Mouse (Mus musculus) liver, embryonic 15.5 days (tissue): ENCODE measurements around the gene Taf5. TPM values are rescaled to one million over a fixed set of nuclear protein-coding genes. Genes with fewer than 3 reads are reported as not detected.

Experiments used
- ATAC-seq: fragments of 200-750 bp; cut with Nextera tagmentation; 2 replicates; pipeline ENCODE4 v1.8.0; 2017; ENCODE audit warnings: moderate number of reproducible peaks, mild to moderate bottlenecking, moderate library complexity; ENCODE audit not compliant: insufficient read depth
- H3K27ac ChIP-seq: fragments of 300-500 bp; sonication (generic); replicated peaks from 2 replicates; pipeline ENCODE4 v1.5.1; 2015; ENCODE audit warnings: mild to moderate bottlenecking, inconsistent platforms
- H3K27me3 ChIP-seq: fragments of 300-500 bp; sonication (generic); 2 replicates; pipeline ENCODE4 v1.6.1; 2015; ENCODE audit warnings: mild to moderate bottlenecking, inconsistent platforms
- H3K36me3 ChIP-seq: fragments of 300-500 bp; sonication (generic); replicated peaks from 2 replicates; pipeline ENCODE4 v1.6.1; 2015; ENCODE audit warnings: moderate library complexity, mild to moderate bottlenecking, inconsistent platforms
- H3K4me1 ChIP-seq: fragments of 300-500 bp; sonication (generic); replicated peaks from 2 replicates; pipeline ENCODE4 v1.6.1; 2015; ENCODE audit warnings: inconsistent platforms
- H3K4me2 ChIP-seq: fragments of 300-500 bp; sonication (generic); 2 replicates; pipeline ENCODE4 v1.6.1; 2015; ENCODE audit warnings: moderate library complexity, mild to moderate bottlenecking, inconsistent platforms
- H3K4me3 ChIP-seq: fragments of 300-500 bp; sonication (generic); replicated peaks from 2 replicates; pipeline ENCODE4 v1.5.1; 2015; ENCODE audit warnings: mild to moderate bottlenecking, inconsistent platforms
- H3K9ac ChIP-seq: fragments of 300-500 bp; sonication (generic); 2 replicates; pipeline ENCODE4 v1.6.1; 2015; ENCODE audit warnings: moderate library complexity, mild to moderate bottlenecking, inconsistent platforms
- H3K9me3 ChIP-seq: fragments of 300-500 bp; sonication (generic); replicated peaks from 2 replicates; pipeline ENCODE4 v1.6.1; 2016; ENCODE audit warnings: inconsistent platforms
- WGBS: fragments of 180-500 bp; shearing (Covaris S2); methylation state at CpG from one replicate; pipeline ENCODE4 v1.1.7; 2015; ENCODE audit warnings: mixed read lengths; ENCODE audit not compliant: insufficient replicate concordance; 5-methylcytosine and 5-hydroxymethylcytosine counted together
- polyA plus RNA-seq: library from polyadenylated mRNA; unstranded; fragments of >200 nt; fragmentation: Nextera tagmentation; extraction: Ambion mirVana; gene quantifications from 2 replicates; pipeline ENCODE4 v1.2.1, GENCODE M21; 2015

Gene Taf5
- polyA plus RNA-seq = 3.8 and 4.0 TPM in 2 replicates

- 8% methylated on average over 49 of the region's 49 CpGs for WGBS
- Histone ChIP-seq H3K4me1 (peaks cover 24% of the 10 kb centered on the region), H3K27ac (peak within 1 kb of the TSS; percentile 97), H3K36me3 (peaks cover 18% of the 10 kb centered on the region), H3K4me2 (peak within 1 kb of the TSS; percentile 83), H3K9ac (peak within 1 kb of the TSS; percentile 99), H3K27me3 (no peaks in the 10 kb centered on the region), H3K4me3 (peak within 1 kb of the TSS; percentile 99), H3K9me3 (no peaks in the 10 kb centered on the region)
- ATAC-seq = peak; percentile 59
Observed at GRCm38 (mm10) chr19:47067096-47067882, at the start of gene Taf5. TSS of gene Taf5 (plus strand) at chr19:47067746.

DNA sequence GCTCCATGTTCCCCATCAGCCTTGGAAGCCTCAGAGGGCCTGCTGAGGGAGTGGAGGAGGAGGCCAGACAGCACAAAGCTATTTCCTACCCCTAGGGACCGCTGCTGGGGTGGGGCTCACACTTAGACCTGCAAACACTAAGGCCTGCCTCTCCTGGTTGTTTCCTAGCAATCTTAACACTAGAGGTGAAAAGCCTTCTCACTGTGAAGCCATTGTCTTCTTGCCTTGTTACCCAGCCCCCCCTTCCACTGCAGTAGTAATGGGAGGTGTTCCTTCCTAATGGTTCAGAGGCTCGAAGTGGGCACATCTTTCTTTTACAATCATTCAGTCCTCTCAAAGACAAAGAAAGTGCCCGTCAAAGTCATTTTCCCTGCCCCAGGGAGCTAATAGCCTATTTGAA lies 49.7 kb upstream of the Taf5 start:
- peaks cover 28% of the 10 kb centered on the region for H3K4me1 ChIP-seq
- no peak for ATAC-seq
- no peaks in the 10 kb centered on the region for H3K9me3 ChIP-seq
- no peaks in the 10 kb centered on the region for H3K36me3 ChIP-seq
- WGBS = 7% methylated on average over 3 of the region's 3 CpGs
- H3K27ac ChIP-seq = no peak overlapping the region
- H3K4me2 ChIP-seq = no peak overlapping the region
- peaks cover 85% of the 10 kb centered on the region for H3K27me3 ChIP-seq
- H3K9ac ChIP-seq = no peak overlapping the region
- H3K4me3 ChIP-seq = no peak overlapping the region

GRCm38 (mm10) chr19:47018330-47018729 lies 49.2 kb upstream of the Taf5 start:
- no peaks in the 10 kb centered on the region for H3K9me3 ChIP-seq
- peaks cover 85% of the 10 kb centered on the region for H3K27me3 ChIP-seq
- H3K4me2 ChIP-seq = no peak overlapping the region
- H3K36me3 ChIP-seq = no peaks in the 10 kb centered on the region
- H3K9ac ChIP-seq = no peak overlapping the region
- H3K4me3 ChIP-seq = no peak overlapping the region
- H3K4me1 ChIP-seq = peaks cover 26% of the 10 kb centered on the region
- ATAC-seq = no peak
- H3K27ac ChIP-seq = no peak overlapping the region
- WGBS = 22% methylated on average over 2 of the region's 2 CpGs

DNA sequence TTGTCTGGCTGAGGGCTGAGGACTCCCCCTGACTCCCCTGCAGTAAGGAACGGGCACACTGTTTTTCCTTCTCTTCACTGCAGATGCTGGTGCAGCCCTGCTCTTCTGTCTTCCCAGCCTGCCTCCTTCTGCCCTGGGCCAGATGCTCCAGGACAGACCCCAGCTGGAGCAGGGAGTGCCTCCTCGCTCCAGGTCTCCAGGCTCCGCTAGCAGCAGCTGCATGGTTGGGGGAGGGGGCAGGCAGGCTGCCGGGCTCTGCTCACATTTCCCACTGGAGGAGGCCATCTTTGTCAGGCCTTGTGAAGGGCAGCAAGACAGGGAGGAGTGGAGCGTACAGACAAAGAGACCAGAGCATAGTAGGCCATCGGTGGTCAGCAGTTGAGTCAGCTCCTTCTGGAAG lies 48.2 kb upstream of the Taf5 start:
- Histone ChIP-seq H3K4me1 (peaks cover 16% of the 10 kb centered on the region), H3K9ac (no peak overlapping the region), H3K36me3 (no peaks in the 10 kb centered on the region), H3K4me3 (no peak overlapping the region), H3K27ac (no peak overlapping the region), H3K27me3 (peaks cover 84% of the 10 kb centered on the region), H3K4me2 (no peak overlapping the region), H3K9me3 (no peaks in the 10 kb centered on the region)
- no peak for ATAC-seq
- 30% methylated on average over 6 of the region's 6 CpGs for WGBS

DNA sequence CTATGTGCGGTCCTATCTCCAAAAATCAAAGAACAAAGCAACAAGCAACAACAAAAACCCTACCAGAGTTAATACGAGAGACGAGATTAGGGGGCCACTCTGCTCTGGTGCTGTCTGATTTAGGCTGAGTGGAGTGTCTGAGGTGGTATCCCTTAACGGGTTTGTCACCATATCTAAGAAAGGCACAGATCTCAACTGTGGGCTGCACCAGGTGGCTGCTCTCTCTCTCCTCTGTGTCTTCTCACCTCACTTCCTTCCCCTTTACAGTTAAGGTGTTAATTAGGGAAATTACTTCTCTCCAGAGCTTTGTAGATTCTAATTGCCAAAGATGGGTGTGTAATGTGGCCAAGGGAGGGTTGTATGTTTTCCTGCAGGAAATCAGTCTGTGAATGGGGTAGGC lies 44.8 kb upstream of the Taf5 start:
- Histone ChIP-seq H3K4me1 (no peaks in the 10 kb centered on the region), H3K4me3 (no peak overlapping the region), H3K36me3 (no peaks in the 10 kb centered on the region), H3K9ac (no peak overlapping the region), H3K27me3 (peaks cover 58% of the 10 kb centered on the region), H3K27ac (no peak overlapping the region), H3K9me3 (no peaks in the 10 kb centered on the region), H3K4me2 (no peak overlapping the region)
- 43% methylated on average over 4 of the region's 4 CpGs for WGBS
- no peak for ATAC-seq

- Histone ChIP-seq H3K36me3 (no peaks in the 10 kb centered on the region), H3K4me3 (no peak overlapping the region), H3K4me2 (no peak overlapping the region), H3K9ac (no peak overlapping the region), H3K4me1 (no peaks in the 10 kb centered on the region), H3K9me3 (no peaks in the 10 kb centered on the region), H3K27ac (no peak overlapping the region), H3K27me3 (peaks cover 49% of the 10 kb centered on the region)
- WGBS = 78% methylated on average over 13 of the region's 13 CpGs
- ATAC-seq = no peak
Observed at GRCm38 (mm10) chr19:47023546-47023945, 44.0 kb upstream of the Taf5 start.

DNA sequence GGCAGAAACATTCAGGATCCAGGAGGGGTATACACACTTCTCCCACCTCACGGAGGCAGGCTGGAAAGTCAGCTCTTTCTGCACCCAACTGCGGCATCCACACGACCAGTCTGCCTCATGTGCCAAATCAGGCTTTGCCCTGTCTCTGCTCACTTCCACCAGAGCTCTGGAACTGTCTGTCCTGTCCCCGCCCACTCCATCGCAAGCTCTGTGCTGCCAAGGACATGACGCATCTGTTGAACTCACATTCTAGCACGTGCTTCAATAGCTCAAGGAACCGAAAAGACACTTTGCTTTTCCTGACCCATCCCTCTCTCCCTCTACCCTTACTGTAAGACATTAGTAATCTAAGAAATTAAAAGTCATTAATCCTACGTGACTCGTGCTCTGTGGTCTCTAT lies 42.6 kb upstream of the Taf5 start:
- no peak for ATAC-seq
- Histone ChIP-seq H3K4me2 (no peak overlapping the region), H3K4me1 (no peaks in the 10 kb centered on the region), H3K27ac (no peak overlapping the region), H3K9me3 (no peaks in the 10 kb centered on the region), H3K9ac (no peak overlapping the region), H3K4me3 (no peak overlapping the region), H3K36me3 (no peaks in the 10 kb centered on the region), H3K27me3 (peaks cover 37% of the 10 kb centered on the region)
- 66% methylated on average over 10 of the region's 10 CpGs for WGBS

- H3K27me3 ChIP-seq = peaks cover 25% of the 10 kb centered on the region
- H3K4me2 ChIP-seq = no peak overlapping the region
- H3K36me3 ChIP-seq = no peaks in the 10 kb centered on the region
- no peak overlapping the region for H3K9ac ChIP-seq
- no peaks in the 10 kb centered on the region for H3K9me3 ChIP-seq
- no peak for ATAC-seq
- 69% methylated on average over 4 of the region's 4 CpGs for WGBS
- H3K27ac ChIP-seq = no peak overlapping the region
- H3K4me3 ChIP-seq = no peak overlapping the region
- no peaks in the 10 kb centered on the region for H3K4me1 ChIP-seq
Observed at GRCm38 (mm10) chr19:47026513-47026912, 41.0 kb upstream of the Taf5 start.

- Histone ChIP-seq H3K4me2 (no peak overlapping the region), H3K9ac (no peak overlapping the region), H3K36me3 (0 out of 2 replicates have a peak, but pooled peaks cover 15% of the 10 kb centered on the region), H3K4me1 (no peaks in the 10 kb centered on the region), H3K9me3 (no peaks in the 10 kb centered on the region), H3K27me3 (peaks cover 2% of the 10 kb centered on the region; the same call in 1 of the 2 replicates), H3K4me3 (no peak overlapping the region), H3K27ac (no peak overlapping the region)
- ATAC-seq = no peak
- WGBS = 76% methylated on average over 9 of the region's 9 CpGs
Observed at GRCm38 (mm10) chr19:47029796-47030195, 37.8 kb upstream of the Taf5 start.

GRCm38 (mm10) chr19:47031770-47032169 lies 35.8 kb upstream of the Taf5 start:
- ATAC-seq = no peak
- H3K9me3 ChIP-seq = no peaks in the 10 kb centered on the region
- H3K27ac ChIP-seq = no peak overlapping the region
- no peak overlapping the region for H3K9ac ChIP-seq
- peaks cover 25% of the 10 kb centered on the region for H3K36me3 ChIP-seq
- no peaks in the 10 kb centered on the region for H3K27me3 ChIP-seq
- WGBS = 79% methylated on average over 6 of the region's 6 CpGs
- H3K4me1 ChIP-seq = no peaks in the 10 kb centered on the region
- no peak overlapping the region for H3K4me2 ChIP-seq
- H3K4me3 ChIP-seq = no peak overlapping the region

DNA sequence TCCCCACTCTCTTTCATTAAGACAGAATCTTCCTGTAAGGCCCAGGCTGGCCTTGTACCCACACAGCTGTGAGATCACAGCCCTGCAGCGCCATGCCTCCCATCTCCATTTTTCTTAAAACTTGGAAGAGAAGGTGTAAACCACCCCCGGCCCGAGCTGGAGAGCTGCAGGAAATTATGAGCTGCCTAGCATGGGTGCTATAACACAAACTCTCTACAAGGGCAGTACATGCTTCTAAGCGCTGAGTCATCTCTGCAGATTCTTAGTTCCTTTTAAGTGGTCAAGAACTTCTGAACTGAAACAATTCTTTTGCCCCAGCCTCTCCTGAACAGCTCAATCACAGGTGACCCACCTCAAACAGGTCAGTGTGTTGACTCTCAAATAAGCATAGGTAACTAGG lies 32.6 kb upstream of the Taf5 start:
- Histone ChIP-seq H3K4me3 (no peak overlapping the region), H3K4me2 (no peak overlapping the region), H3K27me3 (no peaks in the 10 kb centered on the region), H3K9ac (no peak overlapping the region), H3K27ac (no peak overlapping the region), H3K9me3 (no peaks in the 10 kb centered on the region), H3K36me3 (peaks cover 50% of the 10 kb centered on the region), H3K4me1 (no peaks in the 10 kb centered on the region)
- WGBS = 72% methylated on average over 4 of the region's 4 CpGs
- ATAC-seq = no peak

DNA sequence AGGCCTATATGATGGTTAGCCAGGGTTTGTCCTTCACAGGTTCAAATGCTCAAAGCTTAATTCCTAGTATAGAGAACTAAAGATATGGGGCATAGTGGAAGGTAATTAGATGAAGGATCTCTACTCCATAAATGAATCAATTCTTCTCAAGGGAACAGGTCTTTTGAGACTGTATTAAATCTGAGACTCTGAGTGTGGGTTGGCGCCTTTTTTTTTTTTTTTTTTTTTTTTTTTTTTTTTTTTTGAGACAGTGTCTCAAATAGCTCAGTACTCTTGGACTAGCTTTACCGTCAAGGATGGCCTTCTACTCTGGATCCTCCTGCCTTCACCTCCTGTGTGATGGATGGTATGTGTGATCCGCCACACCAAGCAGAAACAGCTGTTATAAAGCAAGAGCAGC lies 30.9 kb upstream of the Taf5 start:
- H3K27ac ChIP-seq = no peak overlapping the region

More for the DNA sequence above, 30.9 kb upstream of the Taf5 start:
- H3K4me2 ChIP-seq = no peak overlapping the region
- no peaks in the 10 kb centered on the region for H3K27me3 ChIP-seq
- no peak overlapping the region for H3K4me3 ChIP-seq
- no peaks in the 10 kb centered on the region for H3K9me3 ChIP-seq
- no peak for ATAC-seq
- H3K9ac ChIP-seq = no peak overlapping the region
- no peaks in the 10 kb centered on the region for H3K4me1 ChIP-seq
- 81% methylated on average over 3 of the region's 3 CpGs for WGBS
- H3K36me3 ChIP-seq = peaks cover 62% of the 10 kb centered on the region
